Mouse (Mus musculus) embryonic facial prominence, embryonic 14.5 days (tissue): ENCODE results near the gene Agl. TPM values are rescaled to one million over a fixed set of nuclear protein-coding genes. Genes with fewer than 3 reads are reported as not detected.

Experiments
- ATAC-seq: fragments of 200-750 bp; cut with Nextera tagmentation; 2 replicates; pipeline ENCODE4 v1.8.0; 2017; ENCODE audit warnings: low read depth, moderate number of reproducible peaks, moderate TSS enrichment
- DNase-seq: peaks from one replicate; pipeline ENCODE4 v3.0.0-alpha.2; 2015; ENCODE audit warnings: low spot score
- H3K27ac ChIP-seq: fragments of 300-500 bp; sonication (generic); replicated peaks from 2 replicates; pipeline ENCODE4 v1.5.1; 2014; ENCODE audit warnings: low read depth, mild to moderate bottlenecking, low read length, moderate library complexity
- H3K27me3 ChIP-seq: fragments of 300-500 bp; sonication (generic); replicated peaks from 2 replicates; pipeline ENCODE4 v1.6.1; 2014; ENCODE audit warnings: low read length; ENCODE audit not compliant: control insufficient read depth, insufficient read depth
- H3K36me3 ChIP-seq: fragments of 300-500 bp; sonication (generic); 2 replicates; pipeline ENCODE4 v1.6.1; 2014; ENCODE audit warnings: low read length, mixed read lengths; ENCODE audit not compliant: control insufficient read depth, insufficient read depth
- H3K4me1 ChIP-seq: fragments of 300-500 bp; sonication (generic); 2 replicates; pipeline ENCODE4 v1.6.1; 2014; ENCODE audit warnings: antibody characterized with exemption, low read length; ENCODE audit not compliant: control insufficient read depth, insufficient read depth
- H3K4me2 ChIP-seq: fragments of 300-500 bp; sonication (generic); 2 replicates; pipeline ENCODE4 v1.6.1; 2014; ENCODE audit warnings: low read depth, mild to moderate bottlenecking, low read length, moderate library complexity, mixed read lengths
- H3K4me3 ChIP-seq: fragments of 300-500 bp; sonication (generic); 2 replicates; pipeline ENCODE4 v1.5.1; 2014; ENCODE audit warnings: low read depth, mild to moderate bottlenecking, low read length
- H3K9ac ChIP-seq: fragments of 300-500 bp; sonication (generic); 2 replicates; pipeline ENCODE4 v1.6.1; 2014; ENCODE audit warnings: low read depth, mild to moderate bottlenecking, low read length, moderate library complexity, mixed read lengths
- H3K9me3 ChIP-seq: fragments of 300-500 bp; sonication (generic); 2 replicates; pipeline ENCODE4 v1.6.1; 2016; ENCODE audit warnings: low read length; ENCODE audit not compliant: control insufficient read depth
- WGBS: fragments of 180-500 bp; shearing (Covaris S2); extraction: QIAGEN DNeasy Blood & Tissue Kit; methylation state at CpG from one replicate; pipeline ENCODE4 v1.1.7; 2014; 5-methylcytosine and 5-hydroxymethylcytosine counted together
- polyA plus RNA-seq: library from polyadenylated mRNA; unstranded; fragments of >200 nt; fragmentation: Nextera tagmentation; extraction: Ambion mirVana; gene quantifications from 2 replicates; pipeline ENCODE4 v1.2.1, GENCODE M21; 2014

Agl gene
- polyA plus RNA-seq, 1 experiment from 2014 or later = 48.7 TPM

- DNase-seq (no peak), ATAC-seq (no peak)
- Histone ChIP-seq H3K4me2 (no peak overlapping the region; the same call in 1 of the 2 replicates), H3K27me3 (no peaks in the 10 kb centered on the region), H3K36me3 (0 out of 2 replicates have a peak, but pooled peaks cover 9% of the 10 kb centered on the region), H3K4me1 (0 out of 2 replicates have a peak, but pooled peaks cover 6% of the 10 kb centered on the region), H3K27ac (no peak overlapping the region), H3K9me3 (no peaks in the 10 kb centered on the region), H3K4me3 (no peak overlapping the region), H3K9ac (no peak overlapping the region)
- WGBS = 92% methylated on average over 6 of the region's 6 CpGs
Observed at GRCm38 (mm10) chr3:116809221-116809620, 1.3 kb upstream of the Agl start.

DNA sequence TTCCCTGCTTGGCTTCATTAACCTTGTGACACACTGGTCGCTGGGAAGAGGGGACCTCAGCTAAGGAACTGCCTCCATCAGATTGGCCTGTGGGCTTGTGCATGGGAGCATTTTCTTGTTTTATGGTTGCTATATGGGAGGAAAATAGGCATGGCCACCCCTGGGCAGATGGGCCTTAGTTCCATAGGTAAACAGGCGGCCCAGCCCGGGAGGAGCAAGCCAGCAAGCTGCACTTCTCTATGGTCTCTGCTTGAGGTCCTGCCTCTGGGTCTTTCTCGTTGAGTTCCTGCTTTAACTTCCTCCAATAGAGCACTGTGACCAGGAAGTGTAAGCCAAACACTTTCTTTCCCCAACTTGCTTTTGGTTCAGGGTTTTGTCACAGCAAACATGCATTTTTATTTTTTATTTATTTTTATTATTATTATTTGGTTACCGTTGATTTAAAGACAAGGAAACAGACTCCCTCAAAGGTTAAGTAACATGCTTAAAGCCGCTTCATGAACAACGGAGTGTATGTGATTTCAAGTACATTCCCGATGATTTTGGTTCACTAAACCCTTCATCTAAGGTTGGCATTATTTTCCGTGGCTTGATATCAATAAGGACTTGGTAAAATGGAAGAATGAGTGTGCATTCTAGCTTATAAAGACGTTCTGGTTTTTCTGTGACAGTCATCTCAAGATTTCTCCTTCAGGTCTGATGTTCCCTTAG is 696 bp upstream of the Agl start:
- Histone ChIP-seq H3K9me3 (no peaks in the 10 kb centered on the region), H3K4me3 (peak overlapping the region; percentile 71), H3K4me1 (0 out of 2 replicates have a peak, but pooled peaks cover 6% of the 10 kb centered on the region), H3K36me3 (0 out of 2 replicates have a peak, but pooled peaks cover 9% of the 10 kb centered on the region), H3K27me3 (no peaks in the 10 kb centered on the region), H3K27ac (peak overlapping the region; percentile 88), H3K4me2 (peak overlapping the region; percentile 68), H3K9ac (peak overlapping the region; percentile 78)
- DNase-seq = no peak
- 62% methylated on average over 10 of the region's 10 CpGs for WGBS
- peak; percentile 12; the same call in 1 of the 2 replicates for ATAC-seq

DNA sequence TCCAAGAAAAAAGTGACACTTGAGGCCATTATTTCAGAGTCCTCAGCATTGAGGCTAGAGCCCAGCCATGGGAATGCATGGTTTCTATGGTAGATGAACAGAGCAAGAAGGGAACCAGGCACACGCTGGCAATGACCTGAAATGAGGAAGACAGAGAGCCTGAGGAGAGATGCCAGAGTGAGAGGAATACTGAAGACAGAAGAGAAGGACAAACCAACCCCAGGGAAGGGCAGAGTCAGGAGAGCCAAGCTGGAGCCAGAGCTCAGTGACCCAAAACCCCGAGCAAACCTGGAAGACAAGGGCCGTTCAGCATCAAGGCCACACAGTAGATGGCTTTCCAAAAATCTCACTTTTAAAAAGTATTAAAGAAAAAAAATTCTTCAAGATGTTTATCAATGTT is 2.1 kb downstream of the Agl start:
- 85% methylated on average over 3 of the region's 3 CpGs for WGBS
- DNase-seq = no peak

DNA sequence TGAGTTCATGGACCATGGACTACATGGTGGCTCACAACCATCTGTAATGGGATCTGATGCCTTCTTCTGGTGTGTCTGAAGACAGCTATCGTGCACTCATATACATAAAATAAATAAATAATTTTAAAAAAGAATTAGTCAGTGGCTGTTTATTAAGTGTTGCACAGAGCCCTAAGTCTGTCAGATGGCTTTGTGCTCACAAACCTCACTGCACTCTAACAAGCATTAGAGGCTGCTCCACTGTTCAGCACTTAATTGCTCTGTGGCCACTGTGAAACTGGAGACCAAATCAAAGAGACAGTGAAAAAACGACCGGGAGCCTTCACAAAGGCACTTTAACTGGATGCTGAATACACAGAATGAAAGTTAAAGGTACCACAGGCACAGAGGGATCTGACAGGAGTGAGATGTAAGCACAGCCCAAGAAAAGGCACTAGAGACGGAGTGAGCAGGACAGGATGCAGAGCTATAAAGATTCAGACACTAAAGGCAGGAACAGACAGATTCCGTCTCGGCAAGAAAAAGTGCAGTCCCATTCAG is 3.1 kb downstream of the Agl start:
- Histone ChIP-seq H3K9ac (no peak overlapping the region), H3K4me3 (no peak overlapping the region), H3K36me3 (peaks cover 22% of the 10 kb centered on the region; the same call in 1 of the 2 replicates), H3K4me1 (0 out of 2 replicates have a peak, but pooled peaks cover 6% of the 10 kb centered on the region), H3K4me2 (no peak overlapping the region; the same call in 1 of the 2 replicates), H3K27me3 (no peaks in the 10 kb centered on the region), H3K9me3 (no peaks in the 10 kb centered on the region), H3K27ac (no peak overlapping the region)
- no peak for ATAC-seq
- peak; percentile 19 for DNase-seq
- 44% methylated on average over 6 of the region's 6 CpGs for WGBS

More for the DNA sequence above, 2.1 kb downstream of the Agl start:
- no peak overlapping the region for H3K27ac ChIP-seq
- ATAC-seq = no peak
- H3K9me3 ChIP-seq = no peaks in the 10 kb centered on the region
- H3K36me3 ChIP-seq = 0 out of 2 replicates have a peak, but pooled peaks cover 19% of the 10 kb centered on the region
- no peaks in the 10 kb centered on the region for H3K27me3 ChIP-seq
- peak overlapping the region; percentile 3; the same call in 1 of the 2 replicates for H3K4me3 ChIP-seq
- H3K4me1 ChIP-seq = 0 out of 2 replicates have a peak, but pooled peaks cover 6% of the 10 kb centered on the region
- no peak overlapping the region for H3K9ac ChIP-seq
- H3K4me2 ChIP-seq = 0 out of 2 replicates have a peak overlapping the region, but pooled peaks have one; percentile 23

DNA sequence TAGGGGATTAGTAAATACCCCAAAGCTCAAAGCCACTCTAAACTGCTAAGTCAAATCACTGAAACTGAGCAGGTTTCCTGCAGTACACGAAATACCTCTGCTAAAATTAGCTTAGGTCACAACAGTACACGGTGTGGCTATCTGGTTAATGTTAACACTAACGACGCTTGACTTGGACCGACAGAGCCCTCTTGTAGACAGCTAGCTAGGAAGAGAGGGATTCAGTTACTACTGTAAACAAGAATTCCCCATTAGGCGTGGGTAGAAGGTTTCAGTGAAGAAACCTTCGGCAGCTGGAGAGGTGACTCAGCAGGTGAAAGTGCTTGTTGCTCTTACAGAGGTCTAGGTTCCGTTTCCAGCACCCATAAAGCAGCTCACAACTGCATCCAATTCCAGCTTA is 6.2 kb downstream of the Agl start:
- Histone ChIP-seq H3K27me3 (no peaks in the 10 kb centered on the region), H3K4me1 (0 out of 2 replicates have a peak, but pooled peaks cover 1% of the 10 kb centered on the region), H3K36me3 (peaks cover 39% of the 10 kb centered on the region), H3K9me3 (no peaks in the 10 kb centered on the region), H3K9ac (no peak overlapping the region), H3K27ac (no peak overlapping the region), H3K4me2 (no peak overlapping the region), H3K4me3 (no peak overlapping the region)
- no peak for ATAC-seq
- no peak for DNase-seq
- WGBS = 43% methylated on average over 8 of the region's 8 CpGs

GRCm38 (mm10) chr3:116798821-116799510 is 9.0 kb downstream of the Agl start:
- ATAC-seq (no peak), DNase-seq (no peak)
- no peak overlapping the region for H3K4me3 ChIP-seq
- peaks cover 40% of the 10 kb centered on the region for H3K36me3 ChIP-seq
- H3K9me3 ChIP-seq = no peaks in the 10 kb centered on the region
- no peak overlapping the region for H3K9ac ChIP-seq
- H3K4me2 ChIP-seq = no peak overlapping the region
- H3K4me1 ChIP-seq = no peaks in the 10 kb centered on the region
- no peak overlapping the region for H3K27ac ChIP-seq
- H3K27me3 ChIP-seq = no peaks in the 10 kb centered on the region
- WGBS = 58% methylated on average over 4 of the region's 4 CpGs

GRCm38 (mm10) chr3:116788851-116789250 is 19.1 kb downstream of the Agl start:
- H3K27me3 ChIP-seq = no peaks in the 10 kb centered on the region
- no peak overlapping the region for H3K4me2 ChIP-seq
- no peak overlapping the region for H3K9ac ChIP-seq
- H3K27ac ChIP-seq = no peak overlapping the region
- 90% methylated on average over 5 of the region's 5 CpGs for WGBS
- H3K4me1 ChIP-seq = no peaks in the 10 kb centered on the region
- no peak for DNase-seq
- no peaks in the 10 kb centered on the region for H3K9me3 ChIP-seq
- no peak for ATAC-seq
- peaks cover 76% of the 10 kb centered on the region for H3K36me3 ChIP-seq
- H3K4me3 ChIP-seq = no peak overlapping the region

DNA sequence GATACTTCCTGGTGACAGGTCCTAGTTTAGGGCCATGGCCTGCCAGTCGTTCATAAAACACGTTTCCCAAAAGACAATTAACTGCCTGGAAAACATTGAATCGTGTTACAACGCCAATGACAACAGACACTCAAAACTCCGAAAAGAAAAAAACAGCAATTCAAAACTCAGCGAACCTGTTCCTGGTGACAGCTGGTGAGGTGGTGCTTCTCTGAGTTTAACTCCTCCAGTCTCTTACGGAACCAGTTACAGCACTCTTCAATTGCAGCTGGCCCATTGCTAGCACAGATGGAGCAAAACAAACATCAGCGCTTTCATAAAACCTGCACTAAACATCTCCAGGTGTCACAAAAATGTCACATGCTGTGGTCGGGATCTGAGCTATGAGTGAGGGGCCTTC is 21.4 kb downstream of the Agl start:
- WGBS = 63% methylated on average over 9 of the region's 9 CpGs
- Histone ChIP-seq H3K36me3 (peaks cover 82% of the 10 kb centered on the region), H3K27me3 (no peaks in the 10 kb centered on the region), H3K4me2 (no peak overlapping the region), H3K4me3 (no peak overlapping the region), H3K4me1 (no peaks in the 10 kb centered on the region), H3K27ac (no peak overlapping the region), H3K9ac (no peak overlapping the region), H3K9me3 (no peaks in the 10 kb centered on the region)
- DNase-seq (peak; percentile 40), ATAC-seq (peak; percentile 53; the same call in 1 of the 2 replicates)
